Mouse (Mus musculus) limb, embryonic 13.5 days (tissue): Measurements from ENCODE around the gene Efcab9. TPM values are rescaled to one million over a fixed set of nuclear protein-coding genes. Genes with fewer than 3 reads are reported as not detected.

ENCODE experiments used
- ATAC-seq: fragments of 200-750 bp; cut with Nextera tagmentation; 2 replicates; pipeline ENCODE4 v1.8.0; 2017; ENCODE audit warnings: low read depth, moderate number of reproducible peaks, moderate TSS enrichment; ENCODE audit not compliant: low FRiP score
- H3K27ac ChIP-seq: fragments of 300-500 bp; sonication (generic); 2 replicates; pipeline ENCODE4 v1.5.1; 2015; ENCODE audit warnings: inconsistent platforms, mild to moderate bottlenecking, moderate library complexity
- H3K27me3 ChIP-seq: fragments of 300-500 bp; sonication (generic); 2 replicates; pipeline ENCODE4 v1.6.1; 2015; ENCODE audit warnings: mild to moderate bottlenecking, inconsistent platforms
- H3K36me3 ChIP-seq: fragments of 300-500 bp; sonication (generic); 2 replicates; pipeline ENCODE4 v1.6.1; 2015; ENCODE audit warnings: inconsistent platforms, mild to moderate bottlenecking, moderate library complexity
- H3K4me1 ChIP-seq: fragments of 300-500 bp; sonication (generic); 2 replicates; pipeline ENCODE4 v1.6.1; 2015; ENCODE audit warnings: inconsistent platforms
- H3K4me2 ChIP-seq: fragments of 300-500 bp; sonication (generic); replicated peaks from 2 replicates; pipeline ENCODE4 v1.6.1; 2015; ENCODE audit warnings: inconsistent platforms, mild to moderate bottlenecking, moderate library complexity
- H3K4me3 ChIP-seq: fragments of 300-500 bp; sonication (generic); 2 replicates; pipeline ENCODE4 v1.5.1; 2015; ENCODE audit warnings: moderate library complexity, mild to moderate bottlenecking, inconsistent platforms
- H3K9ac ChIP-seq: fragments of 300-500 bp; sonication (generic); 2 replicates; pipeline ENCODE4 v1.6.1; 2015; ENCODE audit warnings: mild to moderate bottlenecking, inconsistent platforms
- H3K9me3 ChIP-seq: fragments of 300-500 bp; sonication (generic); 2 replicates; pipeline ENCODE4 v1.6.1; 2016; ENCODE audit warnings: inconsistent platforms
- WGBS: fragments of 180-500 bp; shearing (Covaris S2); methylation state at CpG from one replicate; pipeline ENCODE4 v1.1.7; 2015; 5-methylcytosine and 5-hydroxymethylcytosine counted together
- polyA plus RNA-seq: library from polyadenylated mRNA; unstranded; fragments of >200 nt; fragmentation: Nextera tagmentation; extraction: Ambion mirVana; gene quantifications from 2 replicates; pipeline ENCODE4 v1.2.1, GENCODE M21; 2015

The Efcab9 gene
- polyA plus RNA-seq: 0.45 TPM in 1 of 2 replicates, not detected in the other

DNA sequence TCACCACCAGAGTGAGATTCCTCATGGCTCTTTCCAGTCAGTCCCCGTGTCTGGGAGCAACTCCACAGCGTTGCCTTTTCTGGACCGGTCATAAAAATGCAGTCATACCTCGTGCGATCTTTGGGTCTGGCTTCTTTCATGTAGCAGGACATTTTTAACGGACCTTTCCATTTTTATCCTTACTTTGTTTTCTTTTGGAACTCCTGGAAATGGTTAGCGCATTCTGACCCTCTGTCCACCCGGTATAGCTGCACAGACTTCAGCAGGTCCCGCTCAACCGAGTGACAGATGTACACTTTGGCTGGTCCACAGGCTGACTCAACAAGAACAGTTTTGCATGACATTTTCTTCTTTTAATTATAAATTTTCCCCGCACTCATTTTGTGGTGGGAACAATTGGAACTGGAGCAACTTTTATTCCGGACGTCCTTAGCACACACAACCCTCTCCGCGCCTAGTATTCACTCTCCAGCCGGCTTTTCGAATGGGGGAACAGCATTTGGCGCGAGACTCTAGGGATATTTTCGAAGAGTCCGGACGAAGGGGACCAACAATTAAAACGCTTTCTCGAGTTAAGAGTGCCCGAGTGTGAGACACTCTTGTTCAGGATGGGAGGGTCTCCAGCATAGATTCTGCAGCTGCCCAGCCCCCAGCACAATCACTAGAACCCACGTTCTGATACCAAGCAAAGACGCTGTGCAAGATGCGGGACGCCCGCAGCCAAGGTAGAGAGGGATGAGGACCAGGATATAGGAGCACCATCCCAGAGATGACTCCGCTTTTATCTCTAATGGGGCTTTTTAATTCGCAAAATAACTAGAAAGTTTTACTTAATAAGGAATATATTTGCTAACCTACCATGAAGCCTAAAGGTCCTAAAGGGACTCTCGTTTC lies at the start of gene Efcab9:
Gene Efcab9 (minus strand): TSS at position 211 of the 894 bp plus-strand sequence.
- H3K4me3 ChIP-seq: peak within 1 kb of the TSS; percentile 67
- 3% methylated on average over 33 of the region's 33 CpGs for WGBS
- peaks cover 28% of the 10 kb centered on the region for H3K27me3 ChIP-seq
- no peaks in the 10 kb centered on the region for H3K9me3 ChIP-seq
- H3K27ac ChIP-seq: no peak within 1 kb of the TSS
- H3K36me3 ChIP-seq: 0 out of 2 replicates have a peak, but pooled peaks cover 6% of the 10 kb centered on the region
- peaks cover 28% of the 10 kb centered on the region for H3K4me1 ChIP-seq
- peak within 1 kb of the TSS; percentile 74 for H3K9ac ChIP-seq
- H3K4me2 ChIP-seq: peak within 1 kb of the TSS; percentile 99
- no peak for ATAC-seq

GRCm38 (mm10) chr11:32581031-32581430 lies 49.1 kb upstream of the Efcab9 start:
- no peak overlapping the region for H3K27ac ChIP-seq
- no peak overlapping the region for H3K4me2 ChIP-seq
- H3K4me3 ChIP-seq: no peak overlapping the region
- ATAC-seq: no peak
- peaks cover 4% of the 10 kb centered on the region; the same call in 1 of the 2 replicates for H3K4me1 ChIP-seq
- no peak overlapping the region for H3K9ac ChIP-seq
- no peaks in the 10 kb centered on the region for H3K9me3 ChIP-seq
- no peaks in the 10 kb centered on the region; the same call in 1 of the 2 replicates for H3K27me3 ChIP-seq
- WGBS: 49% methylated on average over 2 of the region's 2 CpGs
- H3K36me3 ChIP-seq: no peaks in the 10 kb centered on the region

DNA sequence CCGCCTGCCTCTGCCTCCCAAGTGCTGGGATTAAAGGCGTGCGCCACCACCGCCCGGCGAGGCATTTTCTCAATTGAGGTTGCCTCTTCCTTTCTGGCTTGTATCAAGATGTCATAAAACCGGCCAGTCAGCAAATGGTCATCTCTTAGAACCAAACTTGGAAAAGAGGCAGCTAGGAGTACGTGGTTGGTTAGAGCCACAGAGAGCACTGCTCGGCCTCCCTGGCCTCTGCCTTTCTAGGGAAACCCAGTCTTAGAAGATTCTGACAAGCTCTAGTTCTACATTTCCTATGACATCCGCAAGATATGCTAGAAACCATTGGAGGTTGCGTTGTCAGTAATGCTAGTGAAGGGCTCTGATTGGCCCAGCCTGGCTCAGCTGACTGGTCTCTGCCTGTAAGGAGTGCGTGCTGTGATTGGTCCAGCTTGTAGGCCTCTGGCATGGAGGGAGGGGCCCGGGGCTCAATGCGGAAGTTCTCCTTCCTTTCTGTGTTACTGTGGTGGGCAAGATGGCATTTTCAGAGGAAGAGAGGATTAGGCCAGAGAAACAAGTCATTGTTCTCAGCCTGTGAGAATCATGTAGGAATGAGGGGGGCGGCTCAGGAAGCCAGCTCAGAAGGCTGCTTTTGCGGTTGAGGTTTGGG lies 48.5 kb upstream of the Efcab9 start:
- WGBS: 82% methylated on average over 16 of the region's 16 CpGs
- no peak overlapping the region for H3K9ac ChIP-seq
- no peak overlapping the region for H3K4me3 ChIP-seq
- no peak overlapping the region for H3K27ac ChIP-seq
- no peak for ATAC-seq
- H3K4me2 ChIP-seq: no peak overlapping the region
- H3K9me3 ChIP-seq: no peaks in the 10 kb centered on the region
- no peaks in the 10 kb centered on the region; the same call in 1 of the 2 replicates for H3K27me3 ChIP-seq
- peaks cover 4% of the 10 kb centered on the region; the same call in 1 of the 2 replicates for H3K4me1 ChIP-seq
- H3K36me3 ChIP-seq: no peaks in the 10 kb centered on the region

DNA sequence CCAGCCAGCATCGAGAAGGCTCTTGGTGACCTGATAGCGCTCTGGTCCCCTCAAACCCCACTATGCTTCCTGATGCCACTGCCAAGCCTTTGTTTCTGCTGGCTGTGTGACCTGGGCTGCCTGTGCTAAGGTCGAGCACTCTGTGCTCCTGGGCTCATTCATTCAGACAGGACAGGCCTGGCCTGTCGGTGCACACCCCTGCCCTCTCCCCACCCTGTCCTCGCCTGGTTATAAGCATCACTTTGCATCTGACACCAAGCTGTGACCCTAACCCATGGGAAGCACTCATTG lies 44.8 kb upstream of the Efcab9 start:
- ATAC-seq: no peak
- WGBS: 65% methylated on average over 5 of the region's 5 CpGs
- H3K27ac ChIP-seq: no peak overlapping the region
- no peak overlapping the region for H3K4me2 ChIP-seq
- no peaks in the 10 kb centered on the region; the same call in 1 of the 2 replicates for H3K4me1 ChIP-seq
- no peak overlapping the region for H3K4me3 ChIP-seq
- no peaks in the 10 kb centered on the region for H3K27me3 ChIP-seq
- no peaks in the 10 kb centered on the region for H3K36me3 ChIP-seq
- no peaks in the 10 kb centered on the region for H3K9me3 ChIP-seq
- H3K9ac ChIP-seq: no peak overlapping the region

GRCm38 (mm10) chr11:32575964-32576759 lies 44.3 kb upstream of the Efcab9 start:
- ATAC-seq: no peak
- Histone ChIP-seq H3K27ac (no peak overlapping the region), H3K4me1 (no peaks in the 10 kb centered on the region; the same call in 1 of the 2 replicates), H3K27me3 (no peaks in the 10 kb centered on the region), H3K4me3 (no peak overlapping the region), H3K4me2 (no peak overlapping the region), H3K9ac (no peak overlapping the region), H3K9me3 (no peaks in the 10 kb centered on the region), H3K36me3 (no peaks in the 10 kb centered on the region)
- 79% methylated on average over 6 of the region's 6 CpGs for WGBS

GRCm38 (mm10) chr11:32573669-32574068 lies 41.8 kb upstream of the Efcab9 start:
- H3K9me3 ChIP-seq: 0 out of 2 replicates have a peak, but pooled peaks cover 5% of the 10 kb centered on the region
- ATAC-seq: no peak
- WGBS: 84% methylated on average over 2 of the region's 2 CpGs
- H3K4me1 ChIP-seq: no peaks in the 10 kb centered on the region
- no peak overlapping the region for H3K4me3 ChIP-seq
- no peak overlapping the region for H3K9ac ChIP-seq
- H3K27me3 ChIP-seq: no peaks in the 10 kb centered on the region
- no peak overlapping the region for H3K4me2 ChIP-seq
- no peak overlapping the region for H3K27ac ChIP-seq
- no peaks in the 10 kb centered on the region for H3K36me3 ChIP-seq

GRCm38 (mm10) chr11:32571103-32571502 lies 39.2 kb upstream of the Efcab9 start:
- Histone ChIP-seq H3K36me3 (no peaks in the 10 kb centered on the region), H3K9me3 (0 out of 2 replicates have a peak, but pooled peaks cover 5% of the 10 kb centered on the region), H3K4me1 (0 out of 2 replicates have a peak, but pooled peaks cover 8% of the 10 kb centered on the region), H3K9ac (no peak overlapping the region), H3K27me3 (no peaks in the 10 kb centered on the region), H3K4me2 (no peak overlapping the region), H3K27ac (no peak overlapping the region), H3K4me3 (no peak overlapping the region)
- ATAC-seq: no peak
- WGBS: 69% methylated on average over 6 of the region's 6 CpGs

- no peak overlapping the region for H3K9ac ChIP-seq
- no peak for ATAC-seq
- H3K27me3 ChIP-seq: no peaks in the 10 kb centered on the region
- H3K36me3 ChIP-seq: no peaks in the 10 kb centered on the region
- H3K4me3 ChIP-seq: no peak overlapping the region
- H3K4me2 ChIP-seq: no peak overlapping the region
- 0 out of 2 replicates have a peak, but pooled peaks cover 5% of the 10 kb centered on the region for H3K9me3 ChIP-seq
- H3K27ac ChIP-seq: no peak overlapping the region
- H3K4me1 ChIP-seq: peaks cover 26% of the 10 kb centered on the region
- 93% methylated on average over 15 of the region's 15 CpGs for WGBS
These were observed 36.9 kb upstream of the Efcab9 start for GRCm38 (mm10) chr11:32568637-32569293.

DNA sequence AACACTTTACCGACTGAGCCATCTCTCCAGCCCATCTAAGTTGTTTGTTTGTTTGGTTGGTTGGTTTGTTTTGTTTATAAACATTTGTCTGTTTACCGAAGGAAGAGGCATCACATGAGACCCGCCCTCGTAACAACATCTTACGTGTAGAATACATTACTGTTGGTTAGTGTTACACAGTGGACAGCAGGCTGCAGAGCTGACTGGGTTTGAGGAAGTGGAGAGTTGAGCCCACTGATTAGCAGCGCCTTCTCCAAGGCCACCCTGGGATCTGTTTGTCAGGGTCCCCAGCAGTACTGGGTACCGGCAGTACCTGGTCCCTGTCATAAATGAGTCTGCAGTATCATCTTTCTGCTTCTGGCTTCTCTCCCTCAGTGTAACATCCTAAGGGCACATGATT lies 36.2 kb upstream of the Efcab9 start:
- no peak overlapping the region for H3K9ac ChIP-seq
- no peaks in the 10 kb centered on the region for H3K27me3 ChIP-seq
- H3K4me1 ChIP-seq: peaks cover 32% of the 10 kb centered on the region
- H3K9me3 ChIP-seq: 0 out of 2 replicates have a peak, but pooled peaks cover 5% of the 10 kb centered on the region
- no peak for ATAC-seq
- no peak overlapping the region for H3K27ac ChIP-seq
- 79% methylated on average over 7 of the region's 7 CpGs for WGBS
- H3K4me2 ChIP-seq: no peak overlapping the region
- no peaks in the 10 kb centered on the region for H3K36me3 ChIP-seq
- H3K4me3 ChIP-seq: no peak overlapping the region

- Histone ChIP-seq H3K9ac (no peak overlapping the region), H3K4me2 (no peak overlapping the region), H3K4me3 (no peak overlapping the region), H3K4me1 (peaks cover 32% of the 10 kb centered on the region), H3K36me3 (no peaks in the 10 kb centered on the region), H3K9me3 (0 out of 2 replicates have a peak, but pooled peaks cover 5% of the 10 kb centered on the region), H3K27me3 (no peaks in the 10 kb centered on the region), H3K27ac (no peak overlapping the region)
- WGBS: 82% methylated on average over 10 of the region's 10 CpGs
- ATAC-seq: no peak
These were observed 35.3 kb upstream of the Efcab9 start for GRCm38 (mm10) chr11:32567000-32567855.

DNA sequence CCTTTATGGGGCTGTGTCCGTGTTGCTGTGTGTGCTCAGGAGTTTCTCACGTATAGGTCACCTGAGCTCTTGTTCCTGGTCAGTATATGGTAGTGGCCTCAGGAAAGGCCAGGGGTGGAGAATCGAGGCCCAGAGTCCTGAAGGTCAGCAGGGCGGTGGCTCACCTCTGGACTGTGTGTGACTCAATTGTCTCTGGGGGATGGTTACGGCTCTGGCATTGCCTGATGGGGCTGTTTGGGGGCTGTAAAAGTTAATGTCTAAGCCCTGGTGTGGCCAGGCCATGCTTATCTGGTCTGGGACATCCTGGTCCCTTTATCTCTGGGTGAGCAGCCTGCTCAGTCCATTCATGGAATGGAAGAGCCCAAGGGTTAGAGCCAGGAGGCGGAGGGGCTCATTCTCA lies 34.3 kb upstream of the Efcab9 start:
- H3K9me3 ChIP-seq: 0 out of 2 replicates have a peak, but pooled peaks cover 5% of the 10 kb centered on the region
- H3K9ac ChIP-seq: no peak overlapping the region
- H3K4me1 ChIP-seq: peaks cover 32% of the 10 kb centered on the region
- WGBS: 71% methylated on average over 6 of the region's 6 CpGs
- no peaks in the 10 kb centered on the region for H3K36me3 ChIP-seq
- H3K4me3 ChIP-seq: no peak overlapping the region
- no peak overlapping the region for H3K4me2 ChIP-seq
- no peak for ATAC-seq
- no peak overlapping the region for H3K27ac ChIP-seq
- no peaks in the 10 kb centered on the region for H3K27me3 ChIP-seq
